Mouse (Mus musculus): ENCODE measurements around the gene Lifr. TPM values are rescaled to one million over a fixed set of nuclear protein-coding genes. Genes with fewer than 3 reads are reported as not detected.

Gene Lifr
- polyA plus RNA-seq, 1 experiment from 2014 or later, result 35.2 TPM

DNA sequence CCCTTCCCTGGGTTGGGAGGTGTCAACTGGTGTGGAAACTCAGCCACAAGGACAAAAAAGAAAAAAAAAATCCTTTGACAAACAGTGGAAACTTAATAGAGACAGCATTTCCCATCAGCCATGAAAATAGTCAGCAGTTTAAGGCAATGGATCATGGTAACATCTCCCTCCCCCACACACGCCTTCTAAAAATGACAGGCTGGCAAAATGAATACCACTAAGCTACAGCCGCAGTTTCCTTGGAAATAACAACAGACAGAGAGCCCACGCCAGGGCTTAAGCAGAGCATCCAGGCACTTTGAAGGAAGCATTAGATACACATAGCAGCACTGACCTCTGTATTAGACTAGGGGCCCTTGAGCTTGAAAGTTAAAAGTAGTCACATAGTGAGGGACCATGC is 150.5 kb downstream of the Lifr start:
- Histone ChIP-seq H3K36me3 (replicated peaks; ENCODE audit: control insufficient read depth, insufficient read depth) (no peaks in the 10 kb centered on the region), H3K9ac (no peak overlapping the region), H3K27me3 (ENCODE audit: control insufficient read depth, insufficient read depth, low read length) (no peaks in the 10 kb centered on the region), H3K4me3 (replicated peaks; ENCODE audit: low read length) (no peak overlapping the region), H3K4me1 (replicated peaks; ENCODE audit: control insufficient read depth, insufficient read depth, low read length) (no peaks in the 10 kb centered on the region; the same call in 1 of the 2 replicates), H3K27ac (no peak overlapping the region), H3K9me3 (ENCODE audit: control insufficient read depth, low read length) (no peaks in the 10 kb centered on the region), H3K4me2 (replicated peaks) (no peak overlapping the region)
- ATAC-seq (ENCODE audit: low FRiP score) (no peak), DNase-seq (ENCODE audit: low spot score) (no peak)
- 57% methylated on average over 3 of the region's 3 CpGs for WGBS

GRCm38 (mm10) chr15:7242161-7242850 is 151.9 kb downstream of the Lifr start:
- WGBS, result 83% methylated on average over 15 of the region's 15 CpGs
- H3K27me3 ChIP-seq (ENCODE audit: control insufficient read depth, insufficient read depth, low read length), result no peaks in the 10 kb centered on the region
- ATAC-seq (ENCODE audit: low FRiP score) (no peak), DNase-seq (ENCODE audit: low spot score) (no peak)
- no peak overlapping the region for H3K27ac ChIP-seq
- H3K9me3 ChIP-seq (ENCODE audit: control insufficient read depth, low read length), result no peaks in the 10 kb centered on the region
- H3K36me3 ChIP-seq (replicated peaks; ENCODE audit: control insufficient read depth, insufficient read depth), result no peaks in the 10 kb centered on the region
- H3K4me3 ChIP-seq (replicated peaks; ENCODE audit: low read length), result no peak overlapping the region
- no peaks in the 10 kb centered on the region; the same call in 1 of the 2 replicates for H3K4me1 ChIP-seq (replicated peaks; ENCODE audit: control insufficient read depth, insufficient read depth, low read length)
- no peak overlapping the region for H3K4me2 ChIP-seq (replicated peaks)
- H3K9ac ChIP-seq, result no peak overlapping the region

Other genes starting within 250 kb of the Lifr start
- 2.6 and 3.4 TPM in 2 replicates for gene Osmr, start 215.6 kb upstream of the Lifr start, polyA plus RNA-seq (2014; fragmentation: Nextera tagmentation; extraction: Ambion mirVana)